Mouse (Mus musculus) lung, embryonic 16.5 days (tissue): Measurements from ENCODE around the gene Grin3a. TPM values are rescaled to one million over a fixed set of nuclear protein-coding genes. Genes with fewer than 3 reads are reported as not detected.
"Not testable (repeated sequence)": the region's sequence is repeated elsewhere in the genome, so short reads cannot be mapped to it uniquely, and the experiment has no call there.

Experiments
- ATAC-seq: fragments of 200-750 bp; cut with Nextera tagmentation; 2 replicates; pipeline ENCODE4 v1.8.0; 2017; ENCODE audit warnings: low read depth, mild to moderate bottlenecking, moderate library complexity
- H3K27ac ChIP-seq: fragments of 300-500 bp; sonication (generic); 2 replicates; pipeline ENCODE4 v1.5.1; 2014; ENCODE audit warnings: mild to moderate bottlenecking, control low read depth, low read length
- H3K27me3 ChIP-seq: fragments of 300-500 bp; sonication (generic); 2 replicates; pipeline ENCODE4 v1.6.1; 2014; ENCODE audit warnings: low read depth, low read length, mixed read lengths; ENCODE audit not compliant: control insufficient read depth, insufficient read depth
- H3K36me3 ChIP-seq: fragments of 300-500 bp; sonication (generic); 2 replicates; pipeline ENCODE4 v1.6.1; 2014; ENCODE audit warnings: low read length; ENCODE audit not compliant: control insufficient read depth, insufficient read depth
- H3K4me1 ChIP-seq: fragments of 300-500 bp; sonication (generic); replicated peaks from 2 replicates; pipeline ENCODE4 v1.6.1; 2014; ENCODE audit warnings: low read length, mixed read lengths; ENCODE audit not compliant: control insufficient read depth, insufficient read depth
- H3K4me2 ChIP-seq: fragments of 300-500 bp; sonication (generic); 2 replicates; pipeline ENCODE4 v1.6.1; 2014; ENCODE audit warnings: low read depth, low read length, control low read depth
- H3K4me3 ChIP-seq: fragments of 300-500 bp; sonication (generic); 2 replicates; pipeline ENCODE4 v1.5.1; 2014; ENCODE audit warnings: mild to moderate bottlenecking, low read length, control low read depth
- H3K9ac ChIP-seq: fragments of 300-500 bp; sonication (generic); 2 replicates; pipeline ENCODE4 v1.6.1; 2014; ENCODE audit warnings: low read length, control low read depth
- H3K9me3 ChIP-seq: fragments of 300-500 bp; sonication (generic); 2 replicates; pipeline ENCODE4 v1.6.1; 2016; ENCODE audit warnings: low read length; ENCODE audit not compliant: control insufficient read depth
- WGBS: fragments of 180-500 bp; shearing (Covaris S2); extraction: QIAGEN DNeasy Blood & Tissue Kit; methylation state at CpG from one replicate; pipeline ENCODE4 v1.1.7; 2014; 5-methylcytosine and 5-hydroxymethylcytosine counted together
- polyA plus RNA-seq: library from polyadenylated mRNA; unstranded; fragments of >200 nt; fragmentation: Nextera tagmentation; extraction: Ambion mirVana; gene quantifications from 2 replicates; pipeline ENCODE4 v1.2.1, GENCODE M21; 2015

Grin3a gene
- polyA plus RNA-seq, 1 experiment from 2014 or later = 0.30 TPM

DNA sequence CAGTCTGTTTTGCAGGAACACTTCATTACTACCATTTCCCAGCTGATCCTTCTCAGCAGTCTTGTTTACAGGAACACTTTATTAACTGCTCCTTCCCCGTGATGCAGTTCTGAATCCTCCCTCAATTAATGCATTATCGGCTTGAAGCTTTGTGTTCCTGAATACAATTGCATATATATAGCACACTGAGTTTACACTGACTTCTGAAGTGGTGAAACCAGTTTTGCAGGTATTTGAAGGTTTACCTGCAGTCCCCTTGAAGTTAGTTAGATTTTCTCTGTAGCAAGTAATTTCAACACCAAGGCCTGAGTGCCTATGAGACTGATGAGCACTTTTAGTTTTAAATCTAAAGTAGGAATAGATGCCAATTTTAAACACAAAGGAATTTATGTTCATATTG lies 223.3 kb downstream of the Grin3a start:
- WGBS = 43% methylated on average over 2 of the region's 2 CpGs
- Histone ChIP-seq H3K4me3 (peak overlapping the region; percentile 41), H3K4me1 (no peaks in the 10 kb centered on the region), H3K4me2 (0 out of 2 replicates have a peak overlapping the region, but pooled peaks have one; percentile 16), H3K27me3 (no peaks in the 10 kb centered on the region), H3K9ac (no peak overlapping the region), H3K9me3 (no peaks in the 10 kb centered on the region), H3K27ac (peak overlapping the region; percentile 57; the same call in 1 of the 2 replicates), H3K36me3 (no peaks in the 10 kb centered on the region)
- ATAC-seq = peak; percentile 70

DNA sequence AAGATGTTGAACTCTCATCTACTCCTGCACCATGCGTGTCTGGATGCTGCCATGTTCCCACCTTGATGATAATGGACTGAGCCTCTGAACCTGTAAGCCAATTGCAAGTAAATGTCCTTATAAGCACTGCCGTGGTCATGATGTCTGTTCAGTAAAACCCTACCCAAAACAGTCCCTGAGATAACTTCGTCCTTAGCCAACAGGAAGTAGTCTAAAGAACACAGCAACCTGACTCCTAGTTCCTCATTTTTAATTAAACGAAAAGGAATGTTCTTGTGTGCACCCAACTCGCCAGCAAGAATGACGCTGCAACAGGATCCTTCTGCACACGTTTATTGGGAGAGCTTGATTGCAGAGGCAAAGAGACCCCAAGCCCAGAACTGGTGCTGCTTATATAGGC lies 225.7 kb downstream of the Grin3a start:
- not testable (repeated sequence) for H3K4me1 ChIP-seq
- 85% methylated on average over 7 of the region's 7 CpGs for WGBS

DNA sequence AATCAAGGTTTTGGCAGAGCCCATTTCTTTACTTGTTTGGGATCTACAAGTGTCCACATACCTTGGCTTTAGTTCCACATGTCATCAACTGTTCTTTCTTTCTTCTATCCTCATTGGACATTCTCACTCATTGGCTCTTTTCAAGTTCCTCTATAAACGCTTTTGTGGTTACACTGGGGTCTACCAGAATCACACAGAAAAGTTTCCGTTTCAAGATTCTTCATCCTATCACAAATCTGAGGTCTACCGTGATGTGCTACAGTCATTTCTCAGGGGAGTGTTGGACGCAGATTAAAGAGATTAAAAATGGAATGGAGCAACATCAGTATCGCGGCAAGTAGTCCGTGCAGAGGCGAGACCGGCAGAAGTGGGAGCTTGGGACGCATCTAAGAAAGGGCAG lies 228.6 kb downstream of the Grin3a start:
- Histone ChIP-seq H3K27me3 (no peaks in the 10 kb centered on the region), H3K4me3 (no peak overlapping the region), H3K4me2 (no peak overlapping the region), H3K9me3 (no peaks in the 10 kb centered on the region), H3K36me3 (no peaks in the 10 kb centered on the region), H3K9ac (no peak overlapping the region), H3K27ac (no peak overlapping the region), H3K4me1 (no peaks in the 10 kb centered on the region)
- 90% methylated on average over 10 of the region's 10 CpGs for WGBS
- ATAC-seq = no peak

More for the DNA sequence above, 225.7 kb downstream of the Grin3a start:
- not testable (repeated sequence) for H3K9ac ChIP-seq, H3K36me3 ChIP-seq, H3K9me3 ChIP-seq, ATAC-seq, H3K27me3 ChIP-seq, H3K27ac ChIP-seq, H3K4me3 ChIP-seq, H3K4me2 ChIP-seq

Other genes with a start within 250 kb of the Grin3a start
- gene Tmem246, start 247.9 kb downstream of the Grin3a start, polyA plus RNA-seq = 25.9 and 27.6 TPM in 2 replicates
- gene Rnf20, start 213.7 kb downstream of the Grin3a start, polyA plus RNA-seq = 38.1 and 41.2 TPM in 2 replicates
- gene Ppp3r2, start 163.7 kb downstream of the Grin3a start, polyA plus RNA-seq = 0.06 TPM in 1 of 2 replicates, not detected in the other